Mouse (Mus musculus) kidney, postnatal 36 days (tissue): ENCODE measurements at regions not wholly inside any gene's neighbourhood (a gene's known extent, or its start where the extent isn't known, plus 50 kb on each side); places are given as distances from the start of the nearest gene placed in this dataset.
A peak's percentile ranks its signal among the peaks of the same experiment; 100 is the strongest.

Experiments used
- DNase-seq, 2 experiments: peaks; one replicate each; pipeline ENCODE4 v3.0.0; 2021 to 2022; ENCODE audit warnings: mixed read lengths in 2 of 2

DNA sequence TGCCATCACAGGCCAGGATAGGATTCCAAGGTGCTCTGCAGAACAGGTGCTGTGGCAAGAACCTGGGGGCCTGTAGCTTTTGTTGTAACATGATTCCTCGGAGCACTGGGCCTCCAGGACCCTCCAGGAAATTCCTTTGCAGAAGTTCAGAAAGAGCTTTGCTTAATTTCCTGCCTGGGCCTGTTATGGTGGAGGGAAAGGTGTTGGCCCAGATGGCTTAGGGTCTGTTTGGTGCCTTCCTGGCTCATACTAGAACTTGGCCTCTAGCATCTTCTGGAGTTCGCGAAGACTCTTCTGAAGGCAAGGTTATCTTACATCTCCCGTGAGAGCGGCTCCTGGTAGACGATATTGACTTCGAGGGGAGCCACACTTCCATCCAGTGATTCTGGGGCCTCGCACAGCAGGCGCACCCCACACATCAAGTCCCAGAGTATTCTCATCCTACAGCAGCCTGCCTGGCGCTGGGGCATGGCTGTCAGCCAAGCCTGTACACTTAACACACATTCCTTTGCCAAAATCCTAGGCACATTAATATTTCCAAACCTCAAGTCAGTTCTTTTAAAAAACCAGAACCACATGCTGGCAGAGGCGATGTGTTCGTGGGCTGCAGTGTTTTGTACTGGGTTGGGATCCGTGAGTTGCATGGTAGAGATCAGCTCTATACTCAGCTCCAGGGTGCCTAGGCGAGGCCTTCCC is 54.5 kb upstream of the Cxcl14 start:
- DNase-seq, result no peak

GRCm38 (mm10) chr13:56351401-56351735 is 55.0 kb upstream of the Cxcl14 start:
- no peak for DNase-seq

- no peak for DNase-seq
These were observed 56.1 kb upstream of the Cxcl14 start for GRCm38 (mm10) chr13:56352436-56352835.

GRCm38 (mm10) chr13:56352839-56353605 is 56.7 kb upstream of the Cxcl14 start:
- peak; percentile 41 to 59 for DNase-seq

GRCm38 (mm10) chr13:56353921-56354320 is 57.6 kb upstream of the Cxcl14 start:
- DNase-seq, result no peak

DNA sequence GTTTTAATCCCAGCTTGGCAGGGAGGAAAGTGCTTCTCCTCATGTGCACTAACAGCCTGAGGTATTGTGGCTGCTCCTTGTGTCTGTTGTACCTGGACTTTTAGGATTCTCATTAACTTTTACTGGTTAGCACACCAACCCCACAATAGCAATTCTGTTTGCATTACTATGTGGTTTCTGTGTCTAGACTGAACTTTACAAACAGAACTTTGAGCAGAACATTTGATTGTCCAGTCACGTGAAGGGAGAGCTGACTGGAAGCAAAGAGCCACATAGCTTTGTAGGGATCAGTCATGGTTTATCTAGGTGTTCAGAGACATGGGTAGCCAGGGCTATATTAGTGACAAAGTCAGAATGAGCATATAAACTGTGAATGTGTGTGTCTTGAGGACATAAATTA is 58.3 kb upstream of the Cxcl14 start:
- no peak for DNase-seq

GRCm38 (mm10) chr13:56356999-56357398 is 60.6 kb upstream of the Cxcl14 start:
- DNase-seq, result no peak

DNA sequence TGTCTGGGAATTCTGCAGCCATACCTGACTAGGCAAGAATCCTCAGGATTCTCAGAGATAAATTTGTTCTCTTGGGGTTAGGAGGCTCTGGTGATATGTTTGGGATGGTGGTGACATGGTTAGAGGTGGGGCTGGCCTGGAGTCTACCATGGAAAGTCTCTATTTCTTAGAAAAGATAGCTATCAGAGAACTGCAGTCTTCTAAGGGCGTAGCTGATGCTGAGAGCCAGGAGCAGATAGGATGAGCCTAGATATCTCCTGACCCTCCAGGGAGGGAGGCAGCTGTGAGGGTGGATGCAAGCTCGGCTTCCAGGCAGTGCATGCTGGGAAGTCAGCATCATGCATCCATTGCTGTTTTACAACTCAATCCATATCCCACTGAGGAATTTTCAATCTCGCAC is 61.6 kb upstream of the Cxcl14 start:
- no peak for DNase-seq

DNA sequence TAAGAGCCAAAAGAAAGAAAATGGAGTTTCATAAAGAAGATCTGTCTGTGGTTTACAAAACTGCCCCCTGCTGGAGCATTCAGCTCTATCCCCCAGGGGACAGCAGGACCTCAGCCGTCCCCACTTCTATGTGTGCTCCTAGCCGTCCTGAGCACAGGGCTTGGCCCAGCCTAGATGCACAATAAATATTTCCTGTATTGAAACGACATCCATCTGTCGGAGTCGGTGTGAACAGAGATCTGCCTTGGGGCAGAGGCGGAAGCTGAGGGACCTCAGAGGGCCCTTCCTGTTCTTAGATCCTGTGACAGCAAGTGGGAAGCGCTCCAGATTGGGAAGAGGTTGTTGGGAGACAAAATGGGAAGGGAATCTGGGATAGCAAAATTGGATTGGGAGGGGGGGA is 62.5 kb upstream of the Cxcl14 start:
- DNase-seq, result peak in 1 of 2 experiments; percentile 23

DNA sequence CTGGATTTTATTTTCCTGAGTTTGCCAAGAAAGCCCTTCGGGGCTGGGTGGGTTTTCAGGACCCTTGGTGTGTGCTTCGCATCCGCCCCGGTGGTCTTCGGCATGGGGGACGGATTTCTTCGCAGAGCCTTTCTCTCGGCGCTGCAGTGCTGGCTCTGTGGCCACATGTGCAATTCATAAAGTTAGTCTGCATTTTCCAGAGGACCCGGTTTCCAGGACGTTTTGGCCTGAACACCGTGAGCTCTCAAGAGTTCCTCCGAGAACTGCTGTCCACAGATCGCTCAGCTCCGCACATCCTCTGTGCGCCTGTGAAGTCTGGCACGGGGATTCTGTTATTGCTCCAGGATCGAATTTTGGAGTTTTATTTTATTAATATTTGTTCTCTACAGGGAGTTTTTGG is 63.2 kb upstream of the Cxcl14 start:
- DNase-seq, result no peak

GRCm38 (mm10) chr13:56360803-56361202 is 64.5 kb upstream of the Cxcl14 start:
- no peak for DNase-seq

DNA sequence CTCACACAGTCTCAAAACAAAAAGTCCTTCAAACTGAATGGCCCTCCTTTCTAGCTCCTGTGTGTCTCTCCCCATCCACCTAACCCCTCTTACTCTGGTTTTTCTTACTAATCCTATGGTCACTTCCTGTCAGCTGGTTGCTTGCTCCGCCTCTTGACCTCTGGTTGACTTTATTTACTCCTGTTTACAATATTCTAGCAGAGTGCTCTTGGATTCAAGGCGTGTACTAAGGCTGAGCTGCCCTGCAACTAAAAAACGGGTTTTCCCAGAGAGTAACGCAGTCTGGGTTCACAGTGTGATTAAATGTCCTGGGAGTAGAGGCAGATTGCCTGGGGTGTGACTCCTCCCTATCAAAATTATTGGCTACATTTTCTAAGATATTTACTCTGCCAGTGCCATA is 64.2 kb upstream of the Gm3045 start:
- DNase-seq, result no peak

DNA sequence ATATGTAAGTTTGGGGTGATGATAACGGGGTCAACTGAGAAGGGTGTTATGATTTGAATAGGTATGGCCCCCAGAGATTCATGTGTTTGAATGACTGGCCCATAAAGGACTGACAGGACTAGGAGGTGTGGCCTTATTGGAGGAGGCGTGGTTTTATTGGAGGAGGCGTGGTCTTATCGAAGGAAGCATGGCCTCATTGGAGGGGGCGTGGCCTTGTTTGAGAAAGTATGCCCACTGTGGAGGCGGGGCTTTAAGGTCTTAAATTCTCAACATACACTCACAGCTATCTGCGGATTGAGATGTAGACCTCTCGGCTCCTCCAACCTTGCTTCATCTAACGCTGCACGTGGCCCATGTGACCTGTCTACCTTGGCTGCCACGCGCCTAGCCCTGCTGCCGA is 63.7 kb upstream of the Gm3045 start:
- DNase-seq, result no peak

DNA sequence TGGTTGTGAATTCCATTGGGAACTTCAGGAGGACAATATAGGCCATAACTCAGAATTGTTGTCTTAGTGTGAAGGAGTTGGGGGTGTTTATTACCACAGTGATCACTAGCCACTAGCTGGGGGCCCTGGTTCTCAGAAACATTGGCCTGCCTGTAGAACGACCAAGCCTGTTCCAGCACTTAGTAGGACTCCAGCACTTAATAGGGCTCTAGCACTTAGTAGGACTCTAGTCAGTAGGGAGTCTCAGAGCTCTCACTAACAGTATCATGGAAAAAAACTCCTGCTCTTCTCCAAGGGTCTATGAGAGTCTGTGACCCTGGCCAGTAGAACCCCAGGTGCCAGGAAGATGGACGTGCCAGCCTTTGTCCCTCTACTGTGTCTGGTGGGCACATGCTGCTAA is 56.8 kb upstream of the Gm3045 start:
- DNase-seq, result no peak

DNA sequence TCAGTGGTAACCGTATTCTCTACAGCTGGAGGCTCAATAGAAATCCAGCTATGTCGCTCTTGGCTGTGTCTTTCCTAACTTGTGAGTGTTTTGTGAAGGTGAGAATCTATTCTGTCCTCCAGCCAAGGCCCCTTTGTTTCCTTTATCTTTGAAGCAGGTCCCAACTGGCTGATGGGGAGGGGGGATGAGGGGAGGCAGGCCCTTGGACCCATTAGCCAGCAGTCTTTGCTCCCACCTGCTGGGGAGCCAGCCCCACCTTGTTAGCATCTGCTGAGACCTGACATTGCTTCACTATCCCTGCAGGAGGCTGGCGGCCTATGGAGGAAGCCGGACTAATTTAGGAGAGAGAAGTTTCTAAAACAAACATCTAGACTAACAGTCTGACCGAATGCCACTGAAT is 55.0 kb upstream of the Gm3045 start:
- DNase-seq, result no peak

DNA sequence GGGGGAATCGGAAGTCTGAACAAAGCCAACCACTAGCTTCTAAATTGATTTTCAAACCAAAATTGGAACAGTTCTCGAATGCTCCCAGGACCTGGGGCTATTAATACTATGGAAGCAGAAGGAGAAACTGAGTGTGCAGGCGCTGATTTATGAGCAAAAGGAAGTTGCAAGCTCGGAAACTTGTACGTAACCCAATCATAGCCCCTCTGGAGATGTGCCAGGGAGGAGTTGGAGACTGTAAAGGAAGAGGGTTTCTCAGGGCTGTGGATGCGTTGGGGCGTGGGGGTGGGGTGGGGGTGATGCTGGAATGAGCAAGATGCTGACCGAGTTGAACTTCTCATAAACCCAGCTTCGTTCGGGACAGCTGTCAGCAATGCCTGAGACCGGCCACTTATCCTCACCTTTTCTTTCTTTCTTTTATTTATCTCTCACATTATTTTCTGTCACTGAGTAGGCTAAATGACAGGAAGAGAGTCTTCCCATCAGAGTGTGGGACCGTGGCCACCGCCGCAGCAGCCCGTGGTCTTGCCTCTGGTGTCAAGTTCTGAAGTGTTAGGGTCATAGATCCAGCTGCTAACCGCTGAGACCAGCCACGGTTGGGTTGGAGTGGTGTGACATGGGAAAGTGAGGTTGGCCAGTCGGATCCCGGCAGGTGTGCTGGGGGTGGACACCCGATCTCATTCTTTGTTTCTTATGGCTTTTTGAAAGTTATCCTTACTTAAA is 54.2 kb upstream of the Gm3045 start:
- DNase-seq, result peak; percentile 43 to 50

DNA sequence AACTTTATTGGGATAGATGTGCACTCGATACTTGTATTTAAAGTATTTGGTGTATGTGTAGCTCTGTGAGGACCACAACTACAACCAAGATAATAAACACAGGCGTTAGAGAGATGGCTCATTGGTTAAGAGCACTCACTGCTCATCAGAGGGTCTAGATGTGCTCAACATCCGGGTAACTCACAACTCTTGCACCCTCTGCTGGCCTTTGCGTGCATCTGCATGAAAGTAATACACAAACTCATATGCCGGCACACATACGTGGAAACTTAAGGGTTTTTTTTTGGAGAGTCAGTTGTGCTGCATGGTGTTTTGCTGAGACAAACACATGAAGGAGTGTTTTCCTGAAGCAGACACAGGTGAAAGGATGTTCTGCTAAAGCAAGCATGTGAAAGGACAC is 53.7 kb upstream of the Gm3045 start:
- DNase-seq, result no peak
